10 mouse cellular contexts compared by ENCODE assay signal in the genomic region with DNA sequence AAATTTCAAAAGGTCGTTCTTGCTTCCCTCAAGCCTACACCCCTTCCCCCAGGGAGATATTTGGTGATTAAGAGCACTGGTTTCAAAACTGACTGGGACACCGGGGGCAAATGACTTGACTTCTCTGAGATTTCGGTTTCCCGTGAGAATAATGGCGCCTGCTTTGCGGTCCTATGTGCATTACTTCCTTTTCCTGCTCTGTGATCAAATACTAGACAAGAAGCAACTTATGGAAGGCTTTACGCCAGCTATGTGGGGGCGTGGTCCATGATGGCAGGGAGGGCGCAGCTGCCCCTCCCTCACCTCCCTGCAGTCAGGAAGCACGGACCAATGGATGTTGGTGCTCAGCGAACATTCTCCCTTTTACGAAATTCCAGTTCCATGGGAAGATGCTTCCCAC. TPM values are rescaled to one million over a fixed set of nuclear protein-coding genes. Genes with fewer than 3 reads are reported as not detected.
DNase-seq lines count a peak whose midpoint lies in the region; ATAC-seq lines count a peak whose summit lies in the region.
"Had no signal": no experiment of that assay in that cellular context is flagged by ENCODE, and none has a peak within 500 bp of the region (broad histone marks: within the 10 kb centered on the region; RNA-seq: fewer than 3 reads in every experiment).

No protein-coding gene starts in this region.

- ATAC-seq in hindbrain, embryonic 13.5 days (ENCODE audit: low FRiP score) = no peak
- no peak for ATAC-seq in hindbrain, embryonic 12.5 days (ENCODE audit: low FRiP score)
- ATAC-seq in inflammation-experienced regulatory T-cells, adult 6 months = peak; percentile 22
- ATAC-seq in kidney, embryonic 14.5 days (ENCODE audit: low FRiP score, low TSS enrichment) = no peak

- no peak overlapping the region for H3K9ac ChIP-seq in hindbrain, embryonic 13.5 days
- H3K9ac ChIP-seq in hindbrain, embryonic 12.5 days = no peak overlapping the region
- H3K9ac ChIP-seq in kidney, embryonic 14.5 days (ENCODE audit: low read depth, low read length) = no peak overlapping the region
- H3K9ac ChIP-seq: forebrain, embryonic 13.5 days had no signal

- 0 out of 2 replicates have a peak overlapping the region, but pooled peaks have one; percentile 0 for H3K4me3 ChIP-seq in hindbrain, embryonic 13.5 days
- no peak overlapping the region for H3K4me3 ChIP-seq in hindbrain, embryonic 12.5 days
- no peak overlapping the region; the same call in 1 of the 2 replicates for H3K4me3 ChIP-seq in forebrain, embryonic 10.5 days
- H3K4me3 ChIP-seq in kidney, embryonic 14.5 days (ENCODE audit: low read length) = no peak overlapping the region
- H3K4me3 ChIP-seq: forebrain, embryonic 13.5 days; layer of hippocampus, adult 2 months had no signal

- H3K36me3 ChIP-seq in hindbrain, embryonic 13.5 days = no peaks in the 10 kb centered on the region
- H3K36me3 ChIP-seq in hindbrain, embryonic 12.5 days = no peaks in the 10 kb centered on the region
- no peaks in the 10 kb centered on the region for H3K36me3 ChIP-seq in forebrain, embryonic 10.5 days (replicated peaks)
- H3K36me3 ChIP-seq in kidney, embryonic 14.5 days (ENCODE audit: control insufficient read depth, insufficient read depth, low read length) = no peaks in the 10 kb centered on the region

- peak overlapping the region; percentile 37 for H3K4me2 ChIP-seq in hindbrain, embryonic 13.5 days
- no peak overlapping the region; the same call in 1 of the 2 replicates for H3K4me2 ChIP-seq in hindbrain, embryonic 12.5 days (replicated peaks)
- no peak overlapping the region for H3K4me2 ChIP-seq in kidney, embryonic 14.5 days (replicated peaks; ENCODE audit: low read depth, low read length)

- no peak overlapping the region for H3K27ac ChIP-seq in hindbrain, embryonic 13.5 days
- H3K27ac ChIP-seq in hindbrain, embryonic 12.5 days = no peak overlapping the region
- H3K27ac ChIP-seq in forebrain, embryonic 10.5 days = no peak overlapping the region
- no peak overlapping the region for H3K27ac ChIP-seq in kidney, embryonic 14.5 days (ENCODE audit: low read depth, low read length)
- H3K27ac ChIP-seq: forebrain, embryonic 13.5 days; layer of hippocampus, adult 2 months had no signal

- WGBS in hindbrain, embryonic 13.5 days = 76% methylated on average over 12 of the region's 12 CpGs
- 69% methylated on average over 12 of the region's 12 CpGs for WGBS in hindbrain, embryonic 12.5 days
- WGBS in forebrain, embryonic 10.5 days = 79% methylated on average over 12 of the region's 12 CpGs
- WGBS in kidney, embryonic 14.5 days = 75% methylated on average over 12 of the region's 12 CpGs

- intact Hi-C loops in left cerebral cortex, postnatal 25 days (cut with DNase I) = no loop called here

- no peaks in the 10 kb centered on the region for H3K9me3 ChIP-seq in hindbrain, embryonic 13.5 days
- H3K9me3 ChIP-seq in hindbrain, embryonic 12.5 days (replicated peaks) = no peaks in the 10 kb centered on the region
- H3K9me3 ChIP-seq in forebrain, embryonic 10.5 days = no peaks in the 10 kb centered on the region
- no peaks in the 10 kb centered on the region for H3K9me3 ChIP-seq in kidney, embryonic 14.5 days (ENCODE audit: control insufficient read depth, low read length)
- H3K9me3 ChIP-seq: forebrain, embryonic 13.5 days had no signal

- no peaks in the 10 kb centered on the region for H3K27me3 ChIP-seq in hindbrain, embryonic 13.5 days
- no peaks in the 10 kb centered on the region for H3K27me3 ChIP-seq in hindbrain, embryonic 12.5 days
- no peaks in the 10 kb centered on the region for H3K27me3 ChIP-seq in forebrain, embryonic 10.5 days (ENCODE audit: poor library complexity, severe bottlenecking)
- no peaks in the 10 kb centered on the region for H3K27me3 ChIP-seq in kidney, embryonic 14.5 days (ENCODE audit: control insufficient read depth, insufficient read depth, low read length)
- H3K27me3 ChIP-seq: forebrain, embryonic 13.5 days had no signal

- peak; percentile 42 for DNase-seq in MEL-GATA-1-ER (ENCODE audit: extremely low read depth, low read depth)
- peak; percentile 22 for DNase-seq in naive thymus-derived CD4-positive, alpha-beta T cell, adult 2 months (ENCODE audit: low read depth)
- DNase-seq in forebrain, embryonic 10.5 days (ENCODE audit: extremely low spot score, low spot score) = no peak
- no peak for DNase-seq in left cerebral cortex, postnatal 25 days (ENCODE audit: low spot score in 2 of 2)

- H3K4me1 ChIP-seq in hindbrain, embryonic 13.5 days (replicated peaks) = peaks cover 5% of the 10 kb centered on the region; the same call in 1 of the 2 replicates
- 0 out of 2 replicates have a peak, but pooled peaks cover 3% of the 10 kb centered on the region for H3K4me1 ChIP-seq in hindbrain, embryonic 12.5 days
- peaks cover 8% of the 10 kb centered on the region; the same call in 1 of the 2 replicates for H3K4me1 ChIP-seq in forebrain, embryonic 10.5 days
- H3K4me1 ChIP-seq in kidney, embryonic 14.5 days (ENCODE audit: control insufficient read depth, insufficient read depth, low read length) = no peaks in the 10 kb centered on the region
- H3K4me1 ChIP-seq: forebrain, embryonic 13.5 days had no signal

RNA-seq across cellular contexts. Expression of a gene that starts 28.5 kb away (rescaled TPM):
- polyA plus RNA-seq in hindbrain, embryonic 13.5 days (2015; fragmentation: Nextera tagmentation; extraction: Ambion mirVana) = 1,307 and 1,397 TPM in 2 replicates
- 1,103 and 1,375 TPM in 2 replicates for polyA plus RNA-seq in hindbrain, embryonic 12.5 days (2016; fragmentation: Nextera tagmentation; extraction: Ambion mirVana)
- 1,000 to 10,000 TPM; 2,056 to 4,231 (median 2,807) TPM for polyA plus RNA-seq in inflammation-experienced regulatory T-cells, adult 6 months (2017; shearing (Covaris generic))
- 1,386 and 1,412 TPM in 2 replicates for polyA plus RNA-seq in forebrain, embryonic 10.5 days (2016; fragmentation: Nextera tagmentation; extraction: Ambion mirVana)
- polyA plus RNA-seq in kidney, embryonic 14.5 days (2014; fragmentation: Nextera tagmentation; extraction: Ambion mirVana) = 1,793 and 2,428 TPM in 2 replicates
- 1,000 to 10,000 TPM; 1,051 to 1,052 TPM for total RNA-seq in left cerebral cortex, postnatal 25 days (2021)

RNA-seq across cellular contexts. Expression of a gene that starts 38.1 kb away (rescaled TPM):
- 4.6 and 5.5 TPM in 2 replicates for polyA plus RNA-seq in hindbrain, embryonic 13.5 days (2015; fragmentation: Nextera tagmentation; extraction: Ambion mirVana)
- 15.0 and 15.5 TPM in 2 replicates for polyA plus RNA-seq in hindbrain, embryonic 12.5 days (2016; fragmentation: Nextera tagmentation; extraction: Ambion mirVana)
- polyA plus RNA-seq in inflammation-experienced regulatory T-cells, adult 6 months (2017; shearing (Covaris generic)) = 1 to 10 TPM in 2 of 3 experiments, not detected in 1; 1.5 to 8.2 TPM
- polyA plus RNA-seq in forebrain, embryonic 10.5 days (2016; fragmentation: Nextera tagmentation; extraction: Ambion mirVana) = 37.1 and 41.2 TPM in 2 replicates
- 26.3 and 33.0 TPM in 2 replicates for polyA plus RNA-seq in kidney, embryonic 14.5 days (2014; fragmentation: Nextera tagmentation; extraction: Ambion mirVana)
- total RNA-seq in left cerebral cortex, postnatal 25 days (2021) = not detected
- total RNA-seq: layer of hippocampus, adult 2 months had no signal

RNA-seq across cellular contexts. Expression of a gene that starts 53.4 kb away (rescaled TPM):
- 410 and 412 TPM in 2 replicates for polyA plus RNA-seq in hindbrain, embryonic 13.5 days (2015; fragmentation: Nextera tagmentation; extraction: Ambion mirVana)
- polyA plus RNA-seq in hindbrain, embryonic 12.5 days (2016; fragmentation: Nextera tagmentation; extraction: Ambion mirVana) = 409 and 448 TPM in 2 replicates
- polyA plus RNA-seq in inflammation-experienced regulatory T-cells, adult 6 months (2017; shearing (Covaris generic)) = 100 to 1,000 TPM; 533 to 565 (median 537) TPM
- polyA plus RNA-seq in forebrain, embryonic 10.5 days (2016; fragmentation: Nextera tagmentation; extraction: Ambion mirVana) = 567 and 576 TPM in 2 replicates
- polyA plus RNA-seq in kidney, embryonic 14.5 days (2014; fragmentation: Nextera tagmentation; extraction: Ambion mirVana) = 642 and 884 TPM in 2 replicates
- 100 to 1,000 TPM; 180 to 187 TPM for total RNA-seq in left cerebral cortex, postnatal 25 days (2021)

RNA-seq across cellular contexts. Expression of a gene that starts 53.5 kb away (rescaled TPM):
- polyA plus RNA-seq in hindbrain, embryonic 13.5 days (2015; fragmentation: Nextera tagmentation; extraction: Ambion mirVana) = 32.8 and 34.1 TPM in 2 replicates
- 53.2 and 60.2 TPM in 2 replicates for polyA plus RNA-seq in hindbrain, embryonic 12.5 days (2016; fragmentation: Nextera tagmentation; extraction: Ambion mirVana)
- polyA plus RNA-seq in inflammation-experienced regulatory T-cells, adult 6 months (2017; shearing (Covaris generic)) = 10 to 100 TPM; 17.8 to 27.9 (median 21.1) TPM
- polyA plus RNA-seq in forebrain, embryonic 10.5 days (2016; fragmentation: Nextera tagmentation; extraction: Ambion mirVana) = 28.3 and 30.9 TPM in 2 replicates
- 44.1 and 56.4 TPM in 2 replicates for polyA plus RNA-seq in kidney, embryonic 14.5 days (2014; fragmentation: Nextera tagmentation; extraction: Ambion mirVana)
- total RNA-seq in left cerebral cortex, postnatal 25 days (2021) = 10 to 100 TPM; 26.5 to 30.4 TPM

Comparison
In these comparisons a context has a peak if more than half of its experiments do, and no peak if none do; other contexts are left out.
1. DNase-seq: peak in MEL-GATA-1-ER (single experiment) and naive thymus-derived CD4-positive, alpha-beta T cell, adult 2 months (single experiment); none in forebrain, embryonic 10.5 days (single experiment) and left cerebral cortex, postnatal 25 days (0 of 2).